Mouse (Mus musculus): ENCODE measurements at regions not wholly inside any gene's neighbourhood (a gene's known extent, or its start where the extent isn't known, plus 50 kb on each side); places are given as distances from the start of the nearest gene placed in this dataset.

- TF ChIP-seq POLR2A (IDR thresholded peaks at IDR 0.05; ENCODE audit: extremely low read depth, insufficient read depth, low read length), result no peak
- TF ChIP-seq CTCF (IDR thresholded peaks at IDR 0.05; ENCODE audit: low read depth, low read length), result no peak
These were observed 52.0 kb upstream of the Pim1 start for GRCm38 (mm10) chr17:29438347-29439235.
